Mouse (Mus musculus): ENCODE data around the gene Kbtbd4.

Kbtbd4 gene

DNA sequence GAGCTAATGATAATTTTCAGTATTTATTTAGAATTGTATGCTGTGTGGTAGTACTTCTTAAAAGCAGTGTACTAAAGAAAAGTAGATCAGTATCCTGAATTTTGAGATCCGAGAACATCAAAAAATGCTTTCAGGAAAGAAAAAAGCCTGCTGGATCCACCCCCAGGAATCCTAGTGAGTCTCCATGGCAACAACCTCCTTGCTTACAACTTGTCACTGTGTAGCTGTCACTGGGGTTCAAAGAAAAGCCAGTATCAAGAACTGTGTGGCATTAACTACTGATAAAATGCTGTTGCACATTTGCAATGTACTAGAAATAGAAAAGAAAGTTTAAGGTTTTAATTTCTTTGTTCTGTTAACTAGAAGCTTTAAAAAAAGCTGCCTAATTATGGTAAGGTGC lies 51.5 kb downstream of the Kbtbd4 start:
- DNase-seq (ENCODE audit: low spot score), result no peak

- DNase-seq (ENCODE audit: low spot score), result no peak
These were observed 54.3 kb downstream of the Kbtbd4 start for GRCm38 (mm10) chr2:90958856-90959255.

DNA sequence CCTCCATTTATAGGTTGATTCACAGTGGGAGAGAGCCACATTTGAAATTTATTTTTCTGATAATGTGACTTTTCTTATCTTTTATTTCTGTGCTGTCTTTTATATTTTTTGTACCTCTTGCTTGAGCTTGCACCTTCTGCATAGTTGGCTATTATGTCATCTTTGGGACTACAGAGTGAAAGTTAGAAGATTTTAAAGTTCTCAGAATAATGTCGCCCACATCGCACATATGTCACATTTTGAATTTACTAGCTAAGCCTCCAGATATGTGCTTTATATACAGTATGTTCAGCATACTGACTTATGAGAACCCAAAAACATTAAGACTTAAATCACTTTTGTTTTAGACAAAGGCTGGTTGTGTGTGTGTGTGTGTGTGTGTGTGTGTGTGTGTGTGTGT lies 55.5 kb downstream of the Kbtbd4 start:
- DNase-seq (ENCODE audit: low spot score), result no peak
